Mouse (Mus musculus) myocyte (in vitro differentiated cells): Measurements from ENCODE around the gene Cstad. TPM values are rescaled to one million over a fixed set of nuclear protein-coding genes. Genes with fewer than 3 reads are reported as not detected.

ENCODE experiments used
- H3K27me3 ChIP-seq: one replicate; pipeline ENCODE4 v1.6.1; 2011; ENCODE audit not compliant: control insufficient read depth, insufficient read depth, insufficient read length
- H3K36me3 ChIP-seq: one replicate; pipeline ENCODE4 v1.6.1; 2011; ENCODE audit not compliant: control insufficient read depth, insufficient read depth
- H3K4me2 ChIP-seq: one replicate; pipeline ENCODE4 v1.6.1; 2011; ENCODE audit warnings: low read depth, control low read depth
- H3K4me3 ChIP-seq: one replicate; pipeline ENCODE4 v1.5.1; 2011; ENCODE audit warnings: mild to moderate bottlenecking, control low read depth, moderate library complexity
- H3K79me2 ChIP-seq: one replicate; pipeline ENCODE4 v1.6.1; 2011; ENCODE audit not compliant: control insufficient read depth, insufficient read depth
- H3ac ChIP-seq: one replicate; pipeline ENCODE4 v1.6.1; 2011; ENCODE audit not compliant: control insufficient read depth, insufficient read length
- CEBPB ChIP-seq: IDR thresholded peaks from 2 replicates; pipeline ENCODE4 v1.6.1; 2011; ENCODE audit warnings: mild to moderate bottlenecking, moderate library complexity; ENCODE audit not compliant: poor library complexity, insufficient read depth, severe bottlenecking
- E2F4 ChIP-seq: IDR thresholded peaks from one replicate; pipeline ENCODE4 v1.6.1; 2011; ENCODE audit warnings: mild to moderate bottlenecking, control low read depth, moderate library complexity; ENCODE audit not compliant: insufficient read depth
- MAX ChIP-seq: IDR thresholded peaks from one replicate; pipeline ENCODE4 v1.6.1; 2011; ENCODE audit warnings: low read depth, mild to moderate bottlenecking, control low read depth
- MYOD1 ChIP-seq, 3 experiments: IDR thresholded peaks; one replicate each; pipeline ENCODE4 v1.6.1; 2011; ENCODE audit warnings: control low read depth in 2 of 3, low read depth in 2 of 3, mild to moderate bottlenecking in 2 of 3, moderate library complexity in 1 of 3; ENCODE audit not compliant: insufficient read length in 2 of 3, control insufficient read depth in 1 of 3
- MYOG ChIP-seq, 3 experiments: IDR thresholded peaks; one replicate each; pipeline ENCODE4 v1.6.1; 2011; ENCODE audit warnings: control low read depth in 2 of 3, low read depth in 2 of 3, mild to moderate bottlenecking in 2 of 3; ENCODE audit not compliant: insufficient read length in 2 of 3, control insufficient read depth in 1 of 3, insufficient read depth in 1 of 3
- POLR2A ChIP-seq: IDR thresholded peaks from one replicate; pipeline ENCODE4 v1.6.1; 2011; ENCODE audit warnings: low read depth, mild to moderate bottlenecking, control low read depth, moderate library complexity; ENCODE audit not compliant: insufficient read length
- POLR2AphosphoS2 ChIP-seq: IDR thresholded peaks from one replicate; pipeline ENCODE4 v1.6.1; 2011; ENCODE audit warnings: low read depth, control low read depth; ENCODE audit not compliant: insufficient read length
- REST ChIP-seq: IDR thresholded peaks from one replicate; pipeline ENCODE4 v1.6.1; 2011; ENCODE audit warnings: mild to moderate bottlenecking, control low read depth, moderate library complexity; ENCODE audit not compliant: insufficient read depth, insufficient read length
- SRF ChIP-seq: IDR thresholded peaks from one replicate; pipeline ENCODE4 v1.6.1; 2011; ENCODE audit warnings: low read depth; ENCODE audit not compliant: control insufficient read depth, insufficient read length
- TCF12 ChIP-seq: IDR thresholded peaks from one replicate; pipeline ENCODE4 v1.6.1; 2011; ENCODE audit warnings: mild to moderate bottlenecking, control low read depth; ENCODE audit not compliant: poor library complexity, insufficient read depth, severe bottlenecking
- TCF3 ChIP-seq: IDR thresholded peaks from one replicate; pipeline ENCODE4 v1.6.1; 2011; ENCODE audit warnings: low read depth, control low read depth; ENCODE audit not compliant: insufficient read length
- USF1 ChIP-seq: IDR thresholded peaks from one replicate; pipeline ENCODE4 v1.6.1; 2011; ENCODE audit warnings: low read depth, mild to moderate bottlenecking, control low read depth, moderate library complexity
- polyA plus RNA-seq: library from polyadenylated mRNA; unstranded; fragments of >200 nt; fragmentation: generic; extraction: Trizol; gene quantifications from one replicate; pipeline ENCODE4 v1.2.1, GENCODE M21; 2012; ENCODE audit warnings: missing spikeins

Gene Cstad
- polyA plus RNA-seq, 1 experiment: 0.77 TPM

- Histone ChIP-seq H3K27me3 (no peaks in the 10 kb centered on the region), H3ac (no peak overlapping the region), H3K4me2 (no peak overlapping the region), H3K36me3 (no peaks in the 10 kb centered on the region), H3K79me2 (no peaks in the 10 kb centered on the region), H3K4me3 (no peak overlapping the region)
- TF ChIP-seq SRF (no peak), POLR2AphosphoS2 (no peak), TCF12 (no peak), USF1 (no peak), MYOD1 (IDR thresholded peaks at IDR 0.05; ENCODE audit: control insufficient read depth in 1 of 3, insufficient read length in 2 of 3, low read depth in 2 of 3) (no peak), CEBPB (no peak), TCF3 (no peak), MYOG (IDR thresholded peaks at IDR 0.05; ENCODE audit: control insufficient read depth in 1 of 3, insufficient read depth in 1 of 3, insufficient read length in 2 of 3, low read depth in 2 of 3) (no peak), REST (no peak), E2F4 (no peak), MAX (no peak), POLR2A (no peak)
Measured at GRCm38 (mm10) chr2:30651831-30652230, 57.0 kb downstream of the Cstad start.

DNA sequence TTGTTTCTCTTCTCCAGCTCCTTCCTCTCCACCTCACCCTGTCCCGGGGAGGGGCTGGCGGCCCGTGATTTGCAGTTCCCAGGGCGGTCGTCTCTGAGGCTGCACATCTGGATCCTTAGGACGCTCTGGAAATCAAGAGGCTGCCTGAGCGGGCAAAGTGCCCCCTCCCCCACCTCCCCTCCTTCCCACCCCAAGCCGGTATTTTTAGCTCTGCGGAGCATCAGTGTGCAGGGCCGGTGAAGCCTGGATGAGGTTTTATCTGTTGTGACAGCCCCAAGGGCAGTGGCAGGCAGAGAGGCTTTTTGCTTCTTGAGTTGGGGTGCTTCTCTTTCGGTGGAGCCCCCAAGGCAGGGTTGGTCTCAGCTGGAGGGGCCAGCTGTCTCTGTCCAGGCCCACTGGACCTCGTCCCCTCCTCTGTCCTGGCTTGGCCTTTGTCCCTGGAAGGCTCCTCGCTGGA lies 57.8 kb downstream of the Cstad start:
- Histone ChIP-seq H3K27me3 (no peaks in the 10 kb centered on the region), H3K4me2 (no peak overlapping the region), H3K4me3 (no peak overlapping the region), H3K36me3 (no peaks in the 10 kb centered on the region), H3ac (no peak overlapping the region), H3K79me2 (no peaks in the 10 kb centered on the region)
- no peak for TF ChIP-seq MYOG (IDR thresholded peaks at IDR 0.05; ENCODE audit: control insufficient read depth in 1 of 3, insufficient read depth in 1 of 3, insufficient read length in 2 of 3, low read depth in 2 of 3)
- no peak for TF ChIP-seq E2F4
- TF ChIP-seq USF1: no peak
- TF ChIP-seq TCF12: no peak
- no peak for TF ChIP-seq CEBPB

DNA sequence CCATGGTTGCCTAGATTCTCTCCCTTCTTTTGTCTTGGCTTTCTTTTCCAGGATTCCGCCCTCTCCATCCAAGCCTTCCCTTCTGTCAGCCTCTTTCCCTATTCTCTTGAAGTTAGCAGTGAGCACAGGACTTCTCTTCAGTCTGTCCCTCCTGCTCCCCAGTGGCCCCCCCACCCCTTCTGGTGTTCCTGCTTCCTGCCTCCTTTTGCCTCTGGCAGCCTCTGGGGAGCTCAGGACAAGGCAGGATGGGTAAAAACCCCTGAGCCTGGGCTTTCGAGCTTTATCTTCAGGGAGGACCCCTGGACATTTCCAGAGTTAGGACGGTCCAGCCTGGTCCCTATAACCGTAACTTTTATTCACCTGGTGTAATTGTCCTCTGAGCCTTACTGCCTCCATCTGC lies 58.2 kb downstream of the Cstad start:
- H3K36me3 ChIP-seq: no peaks in the 10 kb centered on the region
- no peaks in the 10 kb centered on the region for H3K79me2 ChIP-seq
- no peak overlapping the region for H3K4me2 ChIP-seq
- H3K4me3 ChIP-seq: no peak overlapping the region
- no peak overlapping the region for H3ac ChIP-seq
- TF ChIP-seq POLR2AphosphoS2: no peak
- no peak for TF ChIP-seq POLR2A
- no peak for TF ChIP-seq MYOG (IDR thresholded peaks at IDR 0.05; ENCODE audit: control insufficient read depth in 1 of 3, insufficient read depth in 1 of 3, insufficient read length in 2 of 3, low read depth in 2 of 3)
- H3K27me3 ChIP-seq: no peaks in the 10 kb centered on the region

DNA sequence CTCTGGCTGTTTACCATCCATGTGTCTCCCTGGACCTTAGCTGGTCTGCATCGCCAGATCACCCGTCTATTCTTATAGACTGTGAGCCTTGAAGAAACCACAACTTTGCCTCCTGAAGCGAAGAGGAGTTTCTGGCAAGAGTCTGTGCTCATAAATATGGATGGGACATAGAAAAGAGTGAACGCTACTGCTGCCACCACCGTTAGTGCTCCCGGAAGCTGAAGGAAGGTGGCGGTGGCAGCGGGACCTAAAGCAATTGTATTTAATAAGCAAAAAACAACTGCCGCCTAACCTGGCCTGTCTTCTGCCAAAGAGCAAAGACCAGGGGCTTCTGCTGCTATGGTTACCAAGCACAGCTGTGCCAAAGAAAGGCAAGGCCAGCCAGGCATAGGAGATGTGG lies 59.3 kb downstream of the Cstad start:
- no peak overlapping the region for H3K4me3 ChIP-seq
- no peak overlapping the region for H3K4me2 ChIP-seq
- no peaks in the 10 kb centered on the region for H3K27me3 ChIP-seq
- TF ChIP-seq POLR2AphosphoS2 (no peak), TCF3 (no peak), REST (no peak), E2F4 (no peak), POLR2A (no peak), USF1 (no peak), CEBPB (no peak), MAX (no peak), MYOD1 (IDR thresholded peaks at IDR 0.05; ENCODE audit: control insufficient read depth in 1 of 3, insufficient read length in 2 of 3, low read depth in 2 of 3) (no peak), MYOG (IDR thresholded peaks at IDR 0.05; ENCODE audit: control insufficient read depth in 1 of 3, insufficient read depth in 1 of 3, insufficient read length in 2 of 3, low read depth in 2 of 3) (no peak), SRF (no peak), TCF12 (no peak)
- no peak overlapping the region for H3ac ChIP-seq
- no peaks in the 10 kb centered on the region for H3K79me2 ChIP-seq
- H3K36me3 ChIP-seq: no peaks in the 10 kb centered on the region

DNA sequence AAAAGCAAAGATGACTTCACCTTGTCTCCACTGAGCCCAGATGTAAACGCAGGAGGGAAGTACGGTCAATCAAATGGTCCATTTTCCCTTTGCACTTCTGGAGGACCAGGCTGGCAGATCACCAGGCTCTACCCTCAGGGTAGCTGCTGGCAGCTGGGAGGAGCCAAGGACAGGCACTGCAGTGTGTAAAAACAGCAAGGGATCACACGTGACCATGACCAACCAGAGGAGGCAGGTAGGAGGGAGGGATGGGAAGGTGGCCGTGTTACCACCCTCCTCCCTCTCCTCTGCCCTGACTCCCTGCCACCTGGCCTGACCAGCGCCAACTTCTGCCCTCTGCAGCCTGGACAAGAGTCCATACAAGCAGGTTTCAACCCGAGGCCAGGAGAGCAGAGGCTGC lies 59.7 kb downstream of the Cstad start:
- TF ChIP-seq TCF3 (no peak), TCF12 (no peak), CEBPB (no peak), MYOD1 (IDR thresholded peaks at IDR 0.05; ENCODE audit: control insufficient read depth in 1 of 3, insufficient read length in 2 of 3, low read depth in 2 of 3) (no peak), MYOG (IDR thresholded peaks at IDR 0.05; ENCODE audit: control insufficient read depth in 1 of 3, insufficient read depth in 1 of 3, insufficient read length in 2 of 3, low read depth in 2 of 3) (no peak), POLR2A (no peak), POLR2AphosphoS2 (no peak), USF1 (no peak), SRF (no peak), REST (no peak), MAX (no peak), E2F4 (no peak)
- no peak overlapping the region for H3K4me3 ChIP-seq
- H3K4me2 ChIP-seq: no peak overlapping the region
- no peaks in the 10 kb centered on the region for H3K36me3 ChIP-seq
- H3K27me3 ChIP-seq: no peaks in the 10 kb centered on the region
- no peaks in the 10 kb centered on the region for H3K79me2 ChIP-seq
- H3ac ChIP-seq: no peak overlapping the region
